Mouse (Mus musculus) midbrain, postnatal 0 days (tissue): ENCODE measurements at regions not wholly inside any gene's neighbourhood (a gene's known extent, or its start where the extent isn't known, plus 50 kb on each side); places are given as distances from the start of the nearest gene placed in this dataset.

Experiments used
- ATAC-seq: fragments of 200-750 bp; cut with Nextera tagmentation; 2 replicates; pipeline ENCODE4 v1.8.0; 2017; ENCODE audit warnings: moderate number of reproducible peaks, mild to moderate bottlenecking, moderate TSS enrichment, moderate library complexity; ENCODE audit not compliant: low FRiP score
- DNase-seq: peaks from one replicate; pipeline ENCODE4 v3.0.0-alpha.2; 2015; ENCODE audit warnings: low spot score
- H3K27ac ChIP-seq: fragments of 300-500 bp; sonication (generic); 2 replicates; pipeline ENCODE4 v1.5.1; 2014; ENCODE audit warnings: low read depth, mild to moderate bottlenecking, low read length, mixed read lengths
- H3K27me3 ChIP-seq: fragments of 300-500 bp; sonication (generic); 2 replicates; pipeline ENCODE4 v1.6.1; 2014; ENCODE audit warnings: low read length, control low read depth, mixed read lengths; ENCODE audit not compliant: insufficient read depth
- H3K36me3 ChIP-seq: fragments of 300-500 bp; sonication (generic); 2 replicates; pipeline ENCODE4 v1.6.1; 2014; ENCODE audit warnings: low read length, control low read depth, mixed read lengths; ENCODE audit not compliant: insufficient read depth
- H3K4me1 ChIP-seq: fragments of 300-500 bp; sonication (generic); 2 replicates; pipeline ENCODE4 v1.6.1; 2014; ENCODE audit warnings: mild to moderate bottlenecking, control low read depth, antibody characterized with exemption, low read length, mixed read lengths; ENCODE audit not compliant: insufficient read depth
- H3K4me2 ChIP-seq: fragments of 300-500 bp; sonication (generic); 2 replicates; pipeline ENCODE4 v1.6.1; 2014; ENCODE audit warnings: low read depth, mild to moderate bottlenecking, low read length, mixed read lengths; ENCODE audit not compliant: poor library complexity, severe bottlenecking
- H3K4me3 ChIP-seq: fragments of 300-500 bp; sonication (generic); 2 replicates; pipeline ENCODE4 v1.5.1; 2014; ENCODE audit warnings: low read depth, mild to moderate bottlenecking, low read length, moderate library complexity
- H3K9ac ChIP-seq: fragments of 300-500 bp; sonication (generic); replicated peaks from 2 replicates; pipeline ENCODE4 v1.6.1; 2014; ENCODE audit warnings: mild to moderate bottlenecking, low read length, moderate library complexity, mixed read lengths; ENCODE audit not compliant: poor library complexity, severe bottlenecking
- H3K9me3 ChIP-seq: fragments of 300-500 bp; sonication (generic); 2 replicates; pipeline ENCODE4 v1.6.1; 2016; ENCODE audit warnings: low read length, control low read depth
- CTCF ChIP-seq: IDR thresholded peaks from 2 replicates; pipeline ENCODE4 v1.5.1; 2016; ENCODE audit warnings: antibody characterized with exemption, mild to moderate bottlenecking
- WGBS: fragments of 180-500 bp; shearing (Covaris S2); extraction: QIAGEN DNeasy Blood & Tissue Kit; methylation state at CpG from one replicate; pipeline ENCODE4 v1.1.7; 2014; 5-methylcytosine and 5-hydroxymethylcytosine counted together

- H3K9ac ChIP-seq = no peak overlapping the region
- ATAC-seq (0 out of 2 replicates have a peak, but pooled peaks have one; percentile 27), DNase-seq (no peak)
- H3K9me3 ChIP-seq = no peaks in the 10 kb centered on the region
- 53% methylated on average over 4 of the region's 4 CpGs for WGBS
- no peaks in the 10 kb centered on the region for H3K27me3 ChIP-seq
- TF ChIP-seq CTCF = no peak
- H3K4me2 ChIP-seq = no peak overlapping the region
- H3K27ac ChIP-seq = no peak overlapping the region
- no peaks in the 10 kb centered on the region for H3K4me1 ChIP-seq
- no peaks in the 10 kb centered on the region for H3K36me3 ChIP-seq
- no peak overlapping the region for H3K4me3 ChIP-seq
Observed at GRCm38 (mm10) chr17:15918609-15919008, 87.8 kb upstream of the Rgmb start.

DNA sequence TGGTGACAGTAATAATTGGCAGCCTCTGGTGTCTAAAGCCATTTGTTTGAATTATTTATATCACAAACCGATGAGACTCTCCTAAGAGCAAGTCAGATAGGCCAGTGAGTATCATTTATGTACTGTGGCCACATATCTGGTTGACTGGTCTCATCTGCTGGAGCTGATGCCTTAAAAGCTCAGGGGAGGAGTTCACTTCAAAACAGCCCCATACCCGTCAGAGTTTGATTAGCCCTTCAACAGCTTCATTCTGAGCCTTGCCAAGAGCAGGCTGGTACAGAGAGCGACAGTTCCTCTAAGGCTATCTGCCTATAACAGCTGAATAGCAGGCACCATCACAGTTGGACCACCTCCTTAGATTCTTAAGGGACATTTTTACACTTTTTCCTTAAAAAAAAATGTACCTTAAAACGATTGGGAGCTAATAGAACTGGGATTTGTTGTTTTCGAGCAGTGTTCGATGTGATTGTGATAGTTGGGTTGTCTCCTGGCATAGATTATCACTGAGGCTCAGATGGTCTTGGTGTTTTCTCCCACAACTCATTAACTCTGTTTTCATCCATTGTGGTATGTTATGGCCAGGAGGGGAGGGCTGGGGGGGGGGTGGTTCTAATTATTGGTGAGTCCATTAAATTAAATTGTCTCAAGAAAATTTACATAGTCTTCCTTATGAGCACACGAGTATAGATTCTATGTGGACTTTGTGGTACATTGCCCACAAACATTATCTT lies 68.0 kb upstream of the Rgmb start:
- H3K9me3 ChIP-seq = no peaks in the 10 kb centered on the region
- H3K9ac ChIP-seq = no peak overlapping the region
- H3K4me3 ChIP-seq = no peak overlapping the region
- ATAC-seq (no peak), DNase-seq (peak; percentile 24)
- H3K4me1 ChIP-seq = no peaks in the 10 kb centered on the region
- H3K27ac ChIP-seq = no peak overlapping the region
- no peak for TF ChIP-seq CTCF
- H3K4me2 ChIP-seq = no peak overlapping the region
- no peaks in the 10 kb centered on the region for H3K36me3 ChIP-seq
- H3K27me3 ChIP-seq = no peaks in the 10 kb centered on the region
- WGBS = 60% methylated on average over 7 of the region's 7 CpGs

GRCm38 (mm10) chr17:15895968-15896367 lies 65.1 kb upstream of the Rgmb start:
- ATAC-seq = no peak
- Histone ChIP-seq H3K36me3 (no peaks in the 10 kb centered on the region), H3K4me3 (no peak overlapping the region), H3K9ac (no peak overlapping the region), H3K4me1 (no peaks in the 10 kb centered on the region), H3K9me3 (no peaks in the 10 kb centered on the region), H3K27me3 (no peaks in the 10 kb centered on the region), H3K4me2 (no peak overlapping the region), H3K27ac (no peak overlapping the region)
- 24% methylated on average over 3 of the region's 3 CpGs for WGBS
- TF ChIP-seq CTCF = no peak
- peak; percentile 29 for DNase-seq

DNA sequence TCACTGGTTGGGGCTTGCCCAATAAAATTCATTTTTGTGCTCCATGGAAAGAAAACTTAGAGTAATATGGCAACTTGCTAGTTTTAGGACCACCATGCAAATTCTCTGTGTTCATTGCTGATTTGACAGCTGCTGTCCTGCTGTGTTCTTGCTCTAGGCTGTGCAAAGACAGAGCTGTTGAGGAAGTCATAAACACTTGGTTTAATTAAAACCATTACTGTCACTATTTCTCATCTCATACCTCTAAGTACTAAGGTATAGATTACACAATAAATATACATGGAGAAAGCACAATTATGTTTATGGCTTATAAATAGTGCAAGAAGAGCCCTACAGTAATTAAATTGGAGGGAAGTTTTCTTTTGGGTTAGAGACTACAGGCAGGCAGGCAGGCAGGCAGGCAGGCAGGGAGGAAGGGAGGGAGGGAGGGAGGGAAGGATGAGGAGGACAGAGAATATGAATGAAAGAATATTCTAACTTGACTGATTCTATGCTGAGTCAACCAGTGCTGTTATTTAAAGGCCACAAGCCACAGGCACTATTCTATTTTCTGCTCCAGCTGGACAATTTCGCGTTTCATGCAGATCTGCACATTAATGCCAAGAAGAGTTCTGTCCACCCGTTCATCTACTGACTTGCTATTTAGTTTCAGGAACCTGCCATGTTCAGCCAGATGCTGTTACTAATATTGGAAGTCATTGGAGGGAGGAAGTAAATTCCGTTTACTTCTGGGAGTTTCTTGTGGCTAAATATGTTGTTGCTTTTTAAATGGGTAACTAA lies 61.2 kb upstream of the Rgmb start:
- H3K9ac ChIP-seq = no peak overlapping the region
- no peak for DNase-seq

GRCm38 (mm10) chr17:15890595-15891140 lies 59.8 kb upstream of the Rgmb start:
- Histone ChIP-seq H3K27me3 (no peaks in the 10 kb centered on the region), H3K27ac (no peak overlapping the region), H3K9me3 (no peaks in the 10 kb centered on the region), H3K4me1 (no peaks in the 10 kb centered on the region), H3K4me3 (no peak overlapping the region), H3K9ac (no peak overlapping the region), H3K36me3 (no peaks in the 10 kb centered on the region), H3K4me2 (no peak overlapping the region)
- TF ChIP-seq CTCF = no peak
- ATAC-seq (no peak), DNase-seq (no peak)
- WGBS = 96% methylated on average over 4 of the region's 4 CpGs

More for the DNA sequence above, 61.2 kb upstream of the Rgmb start:
- Histone ChIP-seq H3K4me3 (no peak overlapping the region), H3K27me3 (no peaks in the 10 kb centered on the region), H3K27ac (no peak overlapping the region), H3K4me2 (no peak overlapping the region), H3K9me3 (no peaks in the 10 kb centered on the region), H3K36me3 (no peaks in the 10 kb centered on the region), H3K4me1 (no peaks in the 10 kb centered on the region)
- ATAC-seq = no peak
- TF ChIP-seq CTCF = no peak
- 70% methylated on average over 4 of the region's 4 CpGs for WGBS

- Histone ChIP-seq H3K36me3 (no peaks in the 10 kb centered on the region), H3K27ac (no peak overlapping the region; the same call in 1 of the 2 replicates), H3K4me3 (no peak overlapping the region), H3K9ac (no peak overlapping the region), H3K4me2 (no peak overlapping the region), H3K27me3 (no peaks in the 10 kb centered on the region), H3K4me1 (peaks cover 6% of the 10 kb centered on the region), H3K9me3 (no peaks in the 10 kb centered on the region)
- ATAC-seq (no peak), DNase-seq (no peak)
- no peak for TF ChIP-seq CTCF
- 40% methylated on average over 7 of the region's 7 CpGs for WGBS
Observed at GRCm38 (mm10) chr17:15882803-15883202, 52.0 kb upstream of the Rgmb start.
